ENCODE assay signal across 8 mouse cellular contexts in genomic region chr2:59438479-59438935, GRCm38 (mm10). TPM values are rescaled to one million over a fixed set of nuclear protein-coding genes. Genes with fewer than 3 reads are reported as not detected.
DNase-seq lines count a peak whose midpoint lies in the region; ATAC-seq and TF ChIP-seq lines count a peak whose summit lies in the region.

No protein-coding gene starts in this region.

- no peak overlapping the region for H3K9ac ChIP-seq in embryonic facial prominence, embryonic 11.5 days (replicated peaks; ENCODE audit: low read length)
- no peak overlapping the region for H3K9ac ChIP-seq in kidney, embryonic 14.5 days (ENCODE audit: low read depth, low read length)
- H3K9ac ChIP-seq in limb, embryonic 14.5 days (ENCODE audit: low read depth, low read length, severe bottlenecking), result no peak overlapping the region
- no peak overlapping the region for H3K9ac ChIP-seq in midbrain, embryonic 16.5 days (ENCODE audit: low read depth, low read length)
- peak overlapping the region; percentile 27; the same call in 1 of the 2 replicates for H3K9ac ChIP-seq in stomach, postnatal 0 days (ENCODE audit: low read length)

- no peak for TF ChIP-seq POLR2A in limb, embryonic 14.5 days (IDR thresholded peaks at IDR 0.05; ENCODE audit: borderline replicate concordance, extremely low read depth, insufficient read depth, insufficient read length)

- H3K27me3 ChIP-seq in embryonic facial prominence, embryonic 11.5 days (ENCODE audit: control insufficient read depth, insufficient read depth, low read length), result no peaks in the 10 kb centered on the region
- H3K27me3 ChIP-seq in heart, embryonic 10.5 days (ENCODE audit: insufficient read depth, poor library complexity, severe bottlenecking), result no peaks in the 10 kb centered on the region
- H3K27me3 ChIP-seq in kidney, embryonic 14.5 days (ENCODE audit: control insufficient read depth, insufficient read depth, low read length), result no peaks in the 10 kb centered on the region
- H3K27me3 ChIP-seq in limb, embryonic 14.5 days (ENCODE audit: control insufficient read depth, insufficient read depth, low read length), result no peaks in the 10 kb centered on the region
- H3K27me3 ChIP-seq in midbrain, embryonic 16.5 days (ENCODE audit: control insufficient read depth, insufficient read depth, low read depth, low read length), result no peaks in the 10 kb centered on the region
- no peaks in the 10 kb centered on the region for H3K27me3 ChIP-seq in stomach, postnatal 0 days (ENCODE audit: control insufficient read depth, insufficient read depth, low read length)

- 19% methylated on average over 10 of the region's 10 CpGs for WGBS in embryonic facial prominence, embryonic 11.5 days
- WGBS in heart, embryonic 10.5 days, result 13% methylated on average over 10 of the region's 10 CpGs
- WGBS in kidney, embryonic 14.5 days, result 8% methylated on average over 10 of the region's 10 CpGs
- 12% methylated on average over 10 of the region's 10 CpGs for WGBS in limb, embryonic 14.5 days
- WGBS in midbrain, embryonic 16.5 days, result 18% methylated on average over 10 of the region's 10 CpGs
- 7% methylated on average over 10 of the region's 10 CpGs for WGBS in stomach, postnatal 0 days

- peak; percentile 34 for DNase-seq in adrenal gland, postnatal 25 days
- peak; percentile 86 for DNase-seq in embryonic facial prominence, embryonic 11.5 days (ENCODE audit: low spot score)
- no peak for DNase-seq in heart, embryonic 10.5 days (ENCODE audit: low spot score)
- DNase-seq in limb, embryonic 14.5 days (ENCODE audit: low spot score), result peak; percentile 91
- DNase-seq in stomach, postnatal 0 days (ENCODE audit: low spot score), result peak; percentile 68

- no peak for TF ChIP-seq EP300 in stomach, postnatal 0 days (optimal IDR thresholded peaks at IDR 0.05)

- no peaks in the 10 kb centered on the region for H3K9me3 ChIP-seq in embryonic facial prominence, embryonic 11.5 days (replicated peaks; ENCODE audit: control insufficient read depth, low read length)
- no peaks in the 10 kb centered on the region for H3K9me3 ChIP-seq in heart, embryonic 10.5 days
- H3K9me3 ChIP-seq in kidney, embryonic 14.5 days (ENCODE audit: control insufficient read depth, low read length), result no peaks in the 10 kb centered on the region
- H3K9me3 ChIP-seq in limb, embryonic 14.5 days (ENCODE audit: control insufficient read depth, low read length), result no peaks in the 10 kb centered on the region
- H3K9me3 ChIP-seq in midbrain, embryonic 16.5 days (replicated peaks; ENCODE audit: control insufficient read depth, low read length, poor library complexity, severe bottlenecking), result no peaks in the 10 kb centered on the region; the same call in 1 of the 2 replicates
- H3K9me3 ChIP-seq in stomach, postnatal 0 days (ENCODE audit: control insufficient read depth, low read length), result no peaks in the 10 kb centered on the region

- H3K4me1 ChIP-seq in embryonic facial prominence, embryonic 11.5 days (ENCODE audit: control insufficient read depth, insufficient read depth, low read length), result no peaks in the 10 kb centered on the region
- no peaks in the 10 kb centered on the region; the same call in 1 of the 2 replicates for H3K4me1 ChIP-seq in heart, embryonic 10.5 days
- H3K4me1 ChIP-seq in kidney, embryonic 14.5 days (ENCODE audit: control insufficient read depth, insufficient read depth, low read length), result peaks cover 5% of the 10 kb centered on the region
- 0 out of 2 replicates have a peak, but pooled peaks cover 7% of the 10 kb centered on the region for H3K4me1 ChIP-seq in limb, embryonic 14.5 days (ENCODE audit: control insufficient read depth, insufficient read depth, low read length)
- no peaks in the 10 kb centered on the region for H3K4me1 ChIP-seq in midbrain, embryonic 16.5 days (ENCODE audit: control insufficient read depth, insufficient read depth, low read length)
- peaks cover 2% of the 10 kb centered on the region; the same call in 1 of the 2 replicates for H3K4me1 ChIP-seq in stomach, postnatal 0 days (replicated peaks; ENCODE audit: control insufficient read depth, insufficient read depth)

- no peak overlapping the region for H3K27ac ChIP-seq in embryonic facial prominence, embryonic 11.5 days (replicated peaks; ENCODE audit: low read depth, low read length)
- H3K27ac ChIP-seq in heart, embryonic 10.5 days, result no peak overlapping the region
- H3K27ac ChIP-seq in kidney, embryonic 14.5 days (ENCODE audit: low read depth, low read length), result no peak overlapping the region
- H3K27ac ChIP-seq in limb, embryonic 14.5 days (replicated peaks; ENCODE audit: low read depth, low read length), result no peak overlapping the region
- H3K27ac ChIP-seq in midbrain, embryonic 16.5 days (ENCODE audit: low read length), result no peak overlapping the region
- peak overlapping the region; percentile 85 for H3K27ac ChIP-seq in stomach, postnatal 0 days (replicated peaks)

- no peak overlapping the region for H3K4me3 ChIP-seq in embryonic facial prominence, embryonic 11.5 days (ENCODE audit: low read depth, low read length)
- peak overlapping the region; percentile 40; the same call in 1 of the 2 replicates for H3K4me3 ChIP-seq in heart, embryonic 10.5 days
- H3K4me3 ChIP-seq in kidney, embryonic 14.5 days (ENCODE audit: low read length), result peak overlapping the region; percentile 15; the same call in 1 of the 2 replicates
- H3K4me3 ChIP-seq in limb, embryonic 14.5 days (replicated peaks; ENCODE audit: low read length), result no peak overlapping the region
- H3K4me3 ChIP-seq in midbrain, embryonic 16.5 days (ENCODE audit: low read depth, low read length), result no peak overlapping the region
- H3K4me3 ChIP-seq in stomach, postnatal 0 days (ENCODE audit: low read depth, low read length), result peak overlapping the region; percentile 28

- H3K4me2 ChIP-seq in embryonic facial prominence, embryonic 11.5 days (ENCODE audit: low read depth, low read length), result no peak overlapping the region
- peak overlapping the region; percentile 3; the same call in 1 of the 2 replicates for H3K4me2 ChIP-seq in kidney, embryonic 14.5 days (replicated peaks; ENCODE audit: low read depth, low read length)
- H3K4me2 ChIP-seq in limb, embryonic 14.5 days (replicated peaks; ENCODE audit: low read depth, low read length, severe bottlenecking), result peak overlapping the region; percentile 27
- peak overlapping the region; percentile 48; the same call in 1 of the 2 replicates for H3K4me2 ChIP-seq in midbrain, embryonic 16.5 days (ENCODE audit: low read length)
- peak overlapping the region; percentile 43 for H3K4me2 ChIP-seq in stomach, postnatal 0 days (replicated peaks; ENCODE audit: low read depth)

- peak; percentile 85 for TF ChIP-seq CTCF in stomach, postnatal 0 days (IDR thresholded peaks at IDR 0.05; ENCODE audit: low read depth)

- peak; percentile 81 for ATAC-seq in CD4-positive, CD25-positive, alpha-beta regulatory T cell, adult 4 months
- ATAC-seq in embryonic facial prominence, embryonic 11.5 days (replicated peaks; ENCODE audit: insufficient number of reproducible peaks, low FRiP score, low TSS enrichment, low read depth), result 0 out of 2 replicates have a peak, but pooled peaks have one; percentile 46
- peak; percentile 50; the same call in 1 of the 2 replicates for ATAC-seq in kidney, embryonic 14.5 days (ENCODE audit: low FRiP score, low TSS enrichment)
- peak; percentile 54; the same call in 1 of the 2 replicates for ATAC-seq in limb, embryonic 14.5 days (ENCODE audit: low FRiP score, low read depth)
- peak; percentile 68 for ATAC-seq in midbrain, embryonic 16.5 days
- peak; percentile 80 for ATAC-seq in stomach, postnatal 0 days (ENCODE audit: low FRiP score, low TSS enrichment)

- no peaks in the 10 kb centered on the region for H3K36me3 ChIP-seq in embryonic facial prominence, embryonic 11.5 days (replicated peaks; ENCODE audit: control insufficient read depth, insufficient read depth, low read depth, low read length)
- H3K36me3 ChIP-seq in heart, embryonic 10.5 days, result no peaks in the 10 kb centered on the region
- no peaks in the 10 kb centered on the region for H3K36me3 ChIP-seq in kidney, embryonic 14.5 days (ENCODE audit: control insufficient read depth, insufficient read depth, low read length)
- H3K36me3 ChIP-seq in limb, embryonic 14.5 days (ENCODE audit: control insufficient read depth, insufficient read depth, low read length), result no peaks in the 10 kb centered on the region
- no peaks in the 10 kb centered on the region for H3K36me3 ChIP-seq in midbrain, embryonic 16.5 days (ENCODE audit: control insufficient read depth, insufficient read depth, low read length)
- no peaks in the 10 kb centered on the region for H3K36me3 ChIP-seq in stomach, postnatal 0 days (ENCODE audit: control insufficient read depth, insufficient read depth, low read length)

RNA-seq across cellular contexts. Expression of gene Dapl1, which starts 45.9 kb away (rescaled TPM):
- polyA plus RNA-seq in CD4-positive, CD25-positive, alpha-beta regulatory T cell, adult 4 months (2017; shearing (Covaris generic)), result 10 to 100 TPM; 20.9 to 26.8 TPM
- 0.61 TPM in 1 of 2 replicates, not detected in the other for total RNA-seq in adrenal gland, postnatal 25 days (2021)
- polyA plus RNA-seq in embryonic facial prominence, embryonic 11.5 days (2014; fragmentation: Nextera tagmentation; extraction: Ambion mirVana), result 9.9 and 15.4 TPM in 2 replicates
- 0.50 TPM in 1 of 2 replicates, not detected in the other for polyA plus RNA-seq in heart, embryonic 10.5 days (2016; fragmentation: Nextera tagmentation; extraction: Ambion mirVana)
- polyA plus RNA-seq in kidney, embryonic 14.5 days (2014; fragmentation: Nextera tagmentation; extraction: Ambion mirVana), result 4.9 and 7.6 TPM in 2 replicates
- 0.96 and 1.0 TPM in 2 replicates for polyA plus RNA-seq in limb, embryonic 14.5 days (2012; rRNA removed)
- polyA plus RNA-seq in limb, embryonic 14.5 days (2014; fragmentation: Nextera tagmentation; extraction: Ambion mirVana), result 1.5 and 3.1 TPM in 2 replicates
- 0.67 and 1.6 TPM in 2 replicates for polyA plus RNA-seq in midbrain, embryonic 16.5 days (2015; fragmentation: Nextera tagmentation; extraction: Ambion mirVana)
- 472 and 547 TPM in 2 replicates for polyA plus RNA-seq in stomach, postnatal 0 days (2015; fragmentation: Nextera tagmentation; extraction: Ambion mirVana)

Comparison
In these comparisons a context has a peak if more than half of its experiments do, and no peak if none do; other contexts are left out.
1. H3K4me3 ChIP-seq: peak in heart, embryonic 10.5 days (single experiment), kidney, embryonic 14.5 days (single experiment) and stomach, postnatal 0 days (single experiment); none in embryonic facial prominence, embryonic 11.5 days (single experiment), limb, embryonic 14.5 days (single experiment) and midbrain, embryonic 16.5 days (single experiment).
2. RNA of gene Dapl1, which starts 45.9 kb away (polyA plus RNA-seq): 472 to 547 TPM in stomach, postnatal 0 days; 20.9 to 26.8 TPM in CD4-positive, CD25-positive, alpha-beta regulatory T cell, adult 4 months, 9.9 to 15.4 TPM in embryonic facial prominence, embryonic 11.5 days, 4.9 to 7.6 TPM in kidney, embryonic 14.5 days, 0.96 to 3.1 TPM in limb, embryonic 14.5 days, 0.67 to 1.6 TPM in midbrain, embryonic 16.5 days and 0.50 TPM in heart, embryonic 10.5 days; every median in the first group is over 10 times any median in the second.
3. Peak in every context shown above with its lines, with median percentiles within 50 percentile points of each other: ATAC-seq.